8 mouse cellular contexts compared by ENCODE assay signal in genomic region chr5:107721638-107722011, GRCm38 (mm10). TPM values are rescaled to one million over a fixed set of nuclear protein-coding genes. Genes with fewer than 3 reads are reported as not detected.
DNase-seq lines count a peak whose midpoint lies in the region; ATAC-seq and TF ChIP-seq lines count a peak whose summit lies in the region.

No protein-coding gene starts in this region.

- TF ChIP-seq CTCF in forebrain, postnatal 0 days (IDR thresholded peaks at IDR 0.05; ENCODE audit: low read depth), result no peak

- H3K4me1 ChIP-seq in forebrain, postnatal 0 days (ENCODE audit: insufficient read depth), result 0 out of 2 replicates have a peak, but pooled peaks cover 8% of the 10 kb centered on the region
- H3K4me1 ChIP-seq in liver, embryonic 12.5 days, result peaks cover 42% of the 10 kb centered on the region

- H3K9ac ChIP-seq in forebrain, postnatal 0 days, result 0 out of 2 replicates have a peak overlapping the region, but pooled peaks have one; percentile 6
- H3K9ac ChIP-seq in liver, embryonic 12.5 days, result no peak overlapping the region

- ATAC-seq in forebrain, postnatal 0 days, result peak; percentile 30; the same call in 1 of the 2 replicates
- ATAC-seq in liver, embryonic 12.5 days, result no peak
- ATAC-seq in granulocyte monocyte progenitor cell, adult 5-6 weeks (replicated peaks; ENCODE audit: poor library complexity, severe bottlenecking), result no peak
- no peak for ATAC-seq in frontal cortex, adult (ENCODE audit: low TSS enrichment)

- no peaks in the 10 kb centered on the region for H3K36me3 ChIP-seq in forebrain, postnatal 0 days (ENCODE audit: insufficient read depth)
- H3K36me3 ChIP-seq in liver, embryonic 12.5 days, result no peaks in the 10 kb centered on the region

- peak; percentile 34 for DNase-seq in heart, adult 11 months
- no peak for DNase-seq in heart, adult 8-10 months (ENCODE audit: low spot score)
- peak; percentile 37 for DNase-seq in ES-CJ7 (ENCODE audit: low read depth, low spot score)
- DNase-seq in forebrain, postnatal 0 days, result peak; percentile 34
- DNase-seq in adrenal gland, postnatal 14 days, result no peak

- H3K4me3 ChIP-seq in forebrain, postnatal 0 days (ENCODE audit: low read depth, low read length), result peak overlapping the region; percentile 26
- H3K4me3 ChIP-seq in liver, embryonic 12.5 days, result peak overlapping the region; percentile 36

- H3K27me3 ChIP-seq in forebrain, postnatal 0 days (ENCODE audit: insufficient read depth, low read length), result peaks cover 82% of the 10 kb centered on the region
- H3K27me3 ChIP-seq in liver, embryonic 12.5 days (replicated peaks), result peaks cover 98% of the 10 kb centered on the region

- no peaks in the 10 kb centered on the region for H3K9me3 ChIP-seq in forebrain, postnatal 0 days (ENCODE audit: low read length)
- H3K9me3 ChIP-seq in liver, embryonic 12.5 days (replicated peaks), result no peaks in the 10 kb centered on the region

- peak overlapping the region; percentile 48 for H3K4me2 ChIP-seq in forebrain, postnatal 0 days (ENCODE audit: low read depth)
- H3K4me2 ChIP-seq in liver, embryonic 12.5 days, result peak overlapping the region; percentile 57

- no peak overlapping the region for H3K27ac ChIP-seq in forebrain, postnatal 0 days (ENCODE audit: low read depth, low read length)
- H3K27ac ChIP-seq in liver, embryonic 12.5 days, result no peak overlapping the region

- 2% methylated on average over 33 of the region's 33 CpGs for WGBS in forebrain, postnatal 0 days
- 4% methylated on average over 33 of the region's 33 CpGs for WGBS in liver, embryonic 12.5 days (ENCODE audit: insufficient replicate concordance)

RNA-seq across cellular contexts. Expression of gene Gfi1, which starts 4.2 kb away (rescaled TPM):
- total RNA-seq in heart, adult 8-10 months (2022), result not detected
- total RNA-seq in forebrain, postnatal 0 days (2014; rRNA removed), result not detected in 2 replicates
- not detected in 2 replicates for polyA plus RNA-seq in forebrain, postnatal 0 days (2015; fragmentation: Nextera tagmentation; extraction: Ambion mirVana)
- 0.74 and 1.0 TPM in 2 replicates for polyA plus RNA-seq in liver, embryonic 12.5 days (2016; fragmentation: Nextera tagmentation; extraction: Ambion mirVana)
- 0.30 and 0.56 TPM in 2 replicates for total RNA-seq in adrenal gland, postnatal 14 days (2021)
- 42.2 and 60.6 TPM in 2 replicates for total RNA-seq in granulocyte monocyte progenitor cell, adult 5-6 weeks (2014; fragmentation: Nextera tagmentation)
- total RNA-seq in granulocyte monocyte progenitor cell, adult 5-6 weeks (2017), result 53.9 and 54.4 TPM in 2 replicates

Comparison
In these comparisons a context has a peak if more than half of its experiments do, and no peak if none do; other contexts are left out.
1. DNase-seq: peak in heart, adult 11 months (single experiment), ES-CJ7 (single experiment) and forebrain, postnatal 0 days (single experiment); none in heart, adult 8-10 months (single experiment) and adrenal gland, postnatal 14 days (single experiment).
2. RNA of gene Gfi1, which starts 4.2 kb away (total RNA-seq): 42.2 to 60.6 TPM in granulocyte monocyte progenitor cell, adult 5-6 weeks; 0.30 to 0.56 TPM in adrenal gland, postnatal 14 days, not detected in heart, adult 8-10 months and not detected in forebrain, postnatal 0 days; every median in the first group is over 10 times any median in the second.